Mouse (Mus musculus) lung, embryonic 14.5 days (tissue): ENCODE data around the gene Gm3285. TPM values are rescaled to one million over a fixed set of nuclear protein-coding genes. Genes with fewer than 3 reads are reported as not detected.
A peak's percentile ranks its signal among the peaks of the same experiment; 100 is the strongest.

ENCODE experiments used
- ATAC-seq: fragments of 200-750 bp; cut with Nextera tagmentation; 2 replicates; pipeline ENCODE4 v1.8.0; 2017; ENCODE audit warnings: mild to moderate bottlenecking, moderate TSS enrichment, moderate library complexity; ENCODE audit not compliant: insufficient read depth
- DNase-seq: peaks from one replicate; pipeline ENCODE4 v3.0.0-alpha.2; 2015
- H3K27ac ChIP-seq: fragments of 300-500 bp; sonication (generic); 2 replicates; pipeline ENCODE4 v1.5.1; 2014; ENCODE audit warnings: low read depth, mild to moderate bottlenecking, moderate library complexity
- H3K27me3 ChIP-seq: fragments of 300-500 bp; sonication (generic); 2 replicates; pipeline ENCODE4 v1.6.1; 2014; ENCODE audit warnings: low read length, control low read depth; ENCODE audit not compliant: insufficient read depth
- H3K36me3 ChIP-seq: fragments of 300-500 bp; sonication (generic); 2 replicates; pipeline ENCODE4 v1.6.1; 2014; ENCODE audit warnings: control low read depth; ENCODE audit not compliant: insufficient read depth
- H3K4me1 ChIP-seq: fragments of 300-500 bp; sonication (generic); 2 replicates; pipeline ENCODE4 v1.6.1; 2014; ENCODE audit warnings: antibody characterized with exemption, control low read depth; ENCODE audit not compliant: insufficient read depth
- H3K4me2 ChIP-seq: fragments of 300-500 bp; sonication (generic); 2 replicates; pipeline ENCODE4 v1.6.1; 2014; ENCODE audit warnings: mild to moderate bottlenecking
- H3K4me3 ChIP-seq: fragments of 300-500 bp; sonication (generic); 2 replicates; pipeline ENCODE4 v1.5.1; 2014; ENCODE audit warnings: low read depth, low read length
- H3K9ac ChIP-seq: fragments of 300-500 bp; sonication (generic); 2 replicates; pipeline ENCODE4 v1.6.1; 2014
- H3K9me3 ChIP-seq: fragments of 300-500 bp; sonication (generic); 2 replicates; pipeline ENCODE4 v1.6.1; 2016; ENCODE audit warnings: low read depth, low read length, control low read depth
- CTCF ChIP-seq: IDR thresholded peaks from 2 replicates; pipeline ENCODE4 v1.5.1; 2016; ENCODE audit warnings: antibody characterized with exemption, low read depth
- WGBS: fragments of 180-500 bp; shearing (Covaris S2); extraction: QIAGEN DNeasy Blood & Tissue Kit; methylation state at CpG from one replicate; pipeline ENCODE4 v1.1.7; 2014; 5-methylcytosine and 5-hydroxymethylcytosine counted together
- polyA plus RNA-seq: library from polyadenylated mRNA; unstranded; fragments of >200 nt; fragmentation: Nextera tagmentation; extraction: Ambion mirVana; gene quantifications from 2 replicates; pipeline ENCODE4 v1.2.1, GENCODE M21; 2014

Gm3285 gene
- polyA plus RNA-seq, 1 experiment from 2014 or later = not detected

- no peak for TF ChIP-seq CTCF
Observed at GRCm38 (mm10) chr10:77869651-77870050, 7.9 kb downstream of the Gm3285 start.

DNA sequence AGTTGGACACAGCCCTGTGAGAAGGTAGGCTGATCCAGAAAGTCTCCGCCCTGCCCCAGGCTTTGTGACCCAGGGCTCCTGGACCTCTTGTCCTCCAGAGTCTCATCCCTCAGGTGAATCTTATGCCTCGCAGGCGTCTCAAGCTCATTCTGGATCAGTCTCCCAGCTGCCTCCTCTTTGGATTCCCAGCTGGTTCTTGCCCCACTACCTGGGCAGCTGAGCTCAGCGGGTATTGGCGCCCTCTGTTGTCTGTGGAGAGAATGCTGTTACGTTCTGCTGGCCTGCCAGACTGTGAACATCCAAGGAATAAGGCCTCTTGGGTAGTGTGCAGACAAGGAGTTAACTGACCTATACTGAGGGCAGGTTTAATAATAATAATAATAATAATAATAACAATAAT is 17.2 kb downstream of the Gm3285 start:
- Histone ChIP-seq H3K27ac (no peak overlapping the region), H3K27me3 (no peaks in the 10 kb centered on the region), H3K4me1 (no peaks in the 10 kb centered on the region), H3K9ac (no peak overlapping the region), H3K4me2 (no peak overlapping the region), H3K4me3 (no peak overlapping the region), H3K9me3 (no peaks in the 10 kb centered on the region), H3K36me3 (no peaks in the 10 kb centered on the region)
- ATAC-seq (no peak), DNase-seq (peak; percentile 25)
- 59% methylated on average over 6 of the region's 6 CpGs for WGBS
- TF ChIP-seq CTCF = peak; percentile 46

More at GRCm38 (mm10) chr10:77869651-77870050, 7.9 kb downstream of the Gm3285 start:
- no peak overlapping the region for H3K4me2 ChIP-seq
- no peaks in the 10 kb centered on the region for H3K36me3 ChIP-seq
- peak; percentile 66 for DNase-seq
- no peak overlapping the region for H3K27ac ChIP-seq
- H3K9ac ChIP-seq = no peak overlapping the region
- no peak overlapping the region for H3K4me3 ChIP-seq
- 63% methylated on average over 7 of the region's 7 CpGs for WGBS
- H3K9me3 ChIP-seq = no peaks in the 10 kb centered on the region
- 0 out of 2 replicates have a peak, but pooled peaks cover under 1% of the 10 kb centered on the region for H3K4me1 ChIP-seq
- ATAC-seq = peak; percentile 60
- no peaks in the 10 kb centered on the region for H3K27me3 ChIP-seq

GRCm38 (mm10) chr10:77880305-77880704 is 18.5 kb downstream of the Gm3285 start:
- no peak for DNase-seq
- Histone ChIP-seq H3K9ac (no peak overlapping the region), H3K4me2 (no peak overlapping the region), H3K36me3 (no peaks in the 10 kb centered on the region), H3K27me3 (no peaks in the 10 kb centered on the region), H3K4me3 (no peak overlapping the region), H3K9me3 (no peaks in the 10 kb centered on the region), H3K27ac (no peak overlapping the region), H3K4me1 (no peaks in the 10 kb centered on the region)
- WGBS = 67% methylated on average over 3 of the region's 3 CpGs
- ATAC-seq = no peak
- no peak for TF ChIP-seq CTCF

- Histone ChIP-seq H3K27me3 (no peaks in the 10 kb centered on the region), H3K4me3 (no peak overlapping the region), H3K4me1 (no peaks in the 10 kb centered on the region), H3K9me3 (no peaks in the 10 kb centered on the region), H3K4me2 (no peak overlapping the region), H3K27ac (no peak overlapping the region), H3K9ac (no peak overlapping the region), H3K36me3 (no peaks in the 10 kb centered on the region)
- DNase-seq = no peak
- no peak for ATAC-seq
- 78% methylated on average over 5 of the region's 5 CpGs for WGBS
- peak; percentile 37; the same call in 1 of the 2 replicates for TF ChIP-seq CTCF
Observed at GRCm38 (mm10) chr10:77882553-77882952, 20.8 kb downstream of the Gm3285 start.

DNA sequence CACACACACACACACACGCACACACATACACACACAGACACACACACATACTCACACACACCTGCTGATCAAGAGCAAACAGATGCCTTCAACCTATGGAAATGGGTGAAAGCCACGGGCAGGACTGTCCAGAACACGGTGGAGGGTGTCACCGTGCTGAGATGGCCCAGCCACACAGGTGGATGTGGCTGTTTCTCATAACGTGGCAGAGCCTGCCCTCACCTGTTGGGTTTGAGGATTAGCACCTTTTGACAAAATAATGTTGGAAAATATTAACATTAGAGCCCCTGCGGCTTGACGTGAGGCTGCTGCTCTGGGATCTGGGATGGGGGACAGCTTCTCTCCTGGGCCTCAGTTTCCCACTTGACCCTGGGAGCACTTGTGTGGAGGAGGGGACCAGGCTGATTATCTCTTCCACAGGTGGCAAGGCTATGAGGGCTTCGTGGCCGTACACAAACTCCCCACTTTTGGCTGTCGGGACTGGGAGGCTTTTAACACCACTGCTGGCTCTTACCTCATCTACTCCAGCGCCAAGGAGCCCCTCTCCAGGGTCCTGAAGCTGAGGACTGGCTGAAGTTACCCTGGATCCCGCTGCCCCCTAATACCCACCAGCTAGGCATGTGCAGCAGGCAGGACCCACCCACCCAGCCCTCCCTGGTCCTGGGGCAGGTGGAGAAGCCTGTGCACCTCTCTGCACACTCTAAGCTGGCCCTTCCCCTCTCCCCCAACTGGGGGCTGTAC is 24.4 kb downstream of the Gm3285 start:
- peak; percentile 57 for DNase-seq
- TF ChIP-seq CTCF = peak; percentile 31; the same call in 1 of the 2 replicates
- Histone ChIP-seq H3K36me3 (no peaks in the 10 kb centered on the region), H3K4me2 (no peak overlapping the region), H3K4me1 (no peaks in the 10 kb centered on the region), H3K9me3 (no peaks in the 10 kb centered on the region), H3K27ac (no peak overlapping the region), H3K27me3 (no peaks in the 10 kb centered on the region), H3K9ac (no peak overlapping the region), H3K4me3 (no peak overlapping the region)
- 42% methylated on average over 12 of the region's 12 CpGs for WGBS
- ATAC-seq = no peak

GRCm38 (mm10) chr10:77890987-77891565 is 29.3 kb downstream of the Gm3285 start:
- TF ChIP-seq CTCF = no peak
- H3K4me1 ChIP-seq = no peaks in the 10 kb centered on the region
- DNase-seq (no peak), ATAC-seq (no peak)
- H3K9ac ChIP-seq = no peak overlapping the region
- 76% methylated on average over 8 of the region's 8 CpGs for WGBS
- H3K9me3 ChIP-seq = no peaks in the 10 kb centered on the region
- H3K27me3 ChIP-seq = no peaks in the 10 kb centered on the region
- H3K4me3 ChIP-seq = no peak overlapping the region
- H3K36me3 ChIP-seq = no peaks in the 10 kb centered on the region
- no peak overlapping the region for H3K27ac ChIP-seq
- no peak overlapping the region for H3K4me2 ChIP-seq

DNA sequence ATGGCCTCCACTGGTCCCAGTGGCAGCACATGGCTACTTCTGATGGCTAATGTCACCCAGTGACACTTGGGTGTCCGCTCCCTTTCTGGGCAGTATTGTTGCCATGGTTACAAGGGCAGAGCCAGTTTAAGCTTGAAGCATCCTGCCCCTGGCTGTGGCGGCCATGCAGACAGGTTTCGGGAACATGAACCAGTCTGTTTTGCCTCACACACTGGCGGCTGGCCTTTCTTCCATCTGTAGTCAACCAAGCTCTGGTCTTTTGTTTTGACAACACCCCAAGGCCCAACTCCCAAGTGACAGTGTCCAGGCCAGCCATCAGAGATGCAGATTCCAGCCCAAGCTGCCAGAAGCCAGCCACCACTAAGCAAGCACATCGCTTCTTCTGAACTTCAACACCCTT is 33.8 kb downstream of the Gm3285 start:
- WGBS = 59% methylated on average over 5 of the region's 5 CpGs
- ATAC-seq = no peak
- no peaks in the 10 kb centered on the region for H3K27me3 ChIP-seq

More for the DNA sequence above, 33.8 kb downstream of the Gm3285 start:
- Histone ChIP-seq H3K27ac (no peak overlapping the region), H3K4me2 (no peak overlapping the region), H3K36me3 (no peaks in the 10 kb centered on the region), H3K4me3 (no peak overlapping the region), H3K4me1 (no peaks in the 10 kb centered on the region), H3K9ac (no peak overlapping the region), H3K9me3 (no peaks in the 10 kb centered on the region)
- DNase-seq = no peak
- TF ChIP-seq CTCF = no peak
